Mouse (Mus musculus): ENCODE measurements around the gene Myo6. TPM values are rescaled to one million over a fixed set of nuclear protein-coding genes. Genes with fewer than 3 reads are reported as not detected.

Myo6 gene
- polyA plus RNA-seq, 1 experiment from 2014 or later = 15.2 TPM

- ATAC-seq (ENCODE audit: insufficient number of reproducible peaks, insufficient read depth, low FRiP score, low read depth) = no peak
- 73% methylated on average over 7 of the region's 7 CpGs for WGBS
Observed at GRCm38 (mm10) chr9:80266507-80266906, 101.7 kb downstream of the Myo6 start.

GRCm38 (mm10) chr9:80269596-80269995 is 104.8 kb downstream of the Myo6 start:
- Histone ChIP-seq H3K4me3 (ENCODE audit: control insufficient read depth in 1 of 2, insufficient read depth in 1 of 2, low read depth in 1 of 2, low read length in 2 of 2) (no peak overlapping the region), H3K27ac (replicated peaks in 1 of 2; ENCODE audit: control insufficient read depth in 1 of 2, insufficient read depth in 1 of 2, low read depth in 2 of 2, low read length in 2 of 2) (no peak overlapping the region), H3K36me3 (ENCODE audit: control insufficient read depth, insufficient read depth, low read length) (peaks cover 27% of the 10 kb centered on the region), H3K27me3 (ENCODE audit: control insufficient read depth, insufficient read depth, low read length) (no peaks in the 10 kb centered on the region), H3K9me3 (ENCODE audit: control insufficient read depth, low read length) (no peaks in the 10 kb centered on the region), H3K4me2 (ENCODE audit: low read length) (no peak overlapping the region), H3K4me1 (ENCODE audit: control insufficient read depth in 2 of 2, insufficient read depth in 2 of 2, low read length in 2 of 2) (no peaks in the 10 kb centered on the region), H3K9ac (ENCODE audit: low read length) (no peak overlapping the region)
- no peak for ATAC-seq (ENCODE audit: insufficient number of reproducible peaks, insufficient read depth, low FRiP score, low read depth)
- 44% methylated on average over 8 of the region's 8 CpGs for WGBS

More at GRCm38 (mm10) chr9:80266507-80266906, 101.7 kb downstream of the Myo6 start:
- Histone ChIP-seq H3K27me3 (ENCODE audit: control insufficient read depth, insufficient read depth, low read length) (no peaks in the 10 kb centered on the region), H3K9me3 (ENCODE audit: control insufficient read depth, low read length) (no peaks in the 10 kb centered on the region), H3K27ac (replicated peaks in 1 of 2; ENCODE audit: control insufficient read depth in 1 of 2, insufficient read depth in 1 of 2, low read depth in 2 of 2, low read length in 2 of 2) (no peak overlapping the region), H3K4me2 (ENCODE audit: low read length) (no peak overlapping the region), H3K4me3 (ENCODE audit: control insufficient read depth in 1 of 2, insufficient read depth in 1 of 2, low read depth in 1 of 2, low read length in 2 of 2) (no peak overlapping the region), H3K36me3 (ENCODE audit: control insufficient read depth, insufficient read depth, low read length) (peaks cover 26% of the 10 kb centered on the region), H3K9ac (ENCODE audit: low read length) (no peak overlapping the region), H3K4me1 (ENCODE audit: control insufficient read depth in 2 of 2, insufficient read depth in 2 of 2, low read length in 2 of 2) (peaks cover 8 to 12% of the 10 kb centered on the region in 2 experiments)

- no peaks in the 10 kb centered on the region for H3K27me3 ChIP-seq (ENCODE audit: control insufficient read depth, insufficient read depth, low read length)
- H3K4me1 ChIP-seq (ENCODE audit: control insufficient read depth in 2 of 2, insufficient read depth in 2 of 2, low read length in 2 of 2) = peaks cover 0 to 3% of the 10 kb centered on the region in 2 experiments; a peak in 1 of 4 replicates
- no peak overlapping the region for H3K4me3 ChIP-seq (ENCODE audit: control insufficient read depth in 1 of 2, insufficient read depth in 1 of 2, low read depth in 1 of 2, low read length in 2 of 2)
- no peak for ATAC-seq (ENCODE audit: insufficient number of reproducible peaks, insufficient read depth, low FRiP score, low read depth)
- peaks cover 34% of the 10 kb centered on the region for H3K36me3 ChIP-seq (ENCODE audit: control insufficient read depth, insufficient read depth, low read length)
- no peak overlapping the region for H3K27ac ChIP-seq (replicated peaks in 1 of 2; ENCODE audit: control insufficient read depth in 1 of 2, insufficient read depth in 1 of 2, low read depth in 2 of 2, low read length in 2 of 2)
- WGBS = 90% methylated on average over 1 of the region's 1 CpGs
- H3K4me2 ChIP-seq (ENCODE audit: low read length) = no peak overlapping the region
- no peak overlapping the region for H3K9ac ChIP-seq (ENCODE audit: low read length)
- H3K9me3 ChIP-seq (ENCODE audit: control insufficient read depth, low read length) = no peaks in the 10 kb centered on the region
Observed at GRCm38 (mm10) chr9:80272951-80273350, 108.1 kb downstream of the Myo6 start.

GRCm38 (mm10) chr9:80275053-80275771 is 110.4 kb downstream of the Myo6 start:
- Histone ChIP-seq H3K4me2 (ENCODE audit: low read length) (no peak overlapping the region), H3K27ac (replicated peaks in 1 of 2; ENCODE audit: control insufficient read depth in 1 of 2, insufficient read depth in 1 of 2, low read depth in 2 of 2, low read length in 2 of 2) (no peak overlapping the region)
- no peak for ATAC-seq (ENCODE audit: insufficient number of reproducible peaks, insufficient read depth, low FRiP score, low read depth)

GRCm38 (mm10) chr9:80275772-80276134 is 110.9 kb downstream of the Myo6 start:
- Histone ChIP-seq H3K9ac (ENCODE audit: low read length) (no peak overlapping the region), H3K36me3 (ENCODE audit: control insufficient read depth, insufficient read depth, low read length) (peaks cover 30% of the 10 kb centered on the region), H3K4me2 (ENCODE audit: low read length) (no peak overlapping the region), H3K27me3 (ENCODE audit: control insufficient read depth, insufficient read depth, low read length) (no peaks in the 10 kb centered on the region), H3K4me1 (ENCODE audit: control insufficient read depth in 2 of 2, insufficient read depth in 2 of 2, low read length in 2 of 2) (peaks cover 0 to 3% of the 10 kb centered on the region in 2 experiments; a peak in 1 of 4 replicates), H3K27ac (replicated peaks in 1 of 2; ENCODE audit: control insufficient read depth in 1 of 2, insufficient read depth in 1 of 2, low read depth in 2 of 2, low read length in 2 of 2) (no peak overlapping the region), H3K9me3 (ENCODE audit: control insufficient read depth, low read length) (no peaks in the 10 kb centered on the region), H3K4me3 (ENCODE audit: control insufficient read depth in 1 of 2, insufficient read depth in 1 of 2, low read depth in 1 of 2, low read length in 2 of 2) (no peak overlapping the region)
- no peak for ATAC-seq (ENCODE audit: insufficient number of reproducible peaks, insufficient read depth, low FRiP score, low read depth)
- 81% methylated on average over 1 of the region's 1 CpGs for WGBS

More at GRCm38 (mm10) chr9:80275053-80275771, 110.4 kb downstream of the Myo6 start:
- 82% methylated on average over 8 of the region's 8 CpGs for WGBS
- H3K4me1 ChIP-seq (ENCODE audit: control insufficient read depth in 2 of 2, insufficient read depth in 2 of 2, low read length in 2 of 2) = peaks cover 0 to 3% of the 10 kb centered on the region in 2 experiments; a peak in 1 of 4 replicates
- H3K4me3 ChIP-seq (ENCODE audit: control insufficient read depth in 1 of 2, insufficient read depth in 1 of 2, low read depth in 1 of 2, low read length in 2 of 2) = no peak overlapping the region
- peaks cover 32% of the 10 kb centered on the region for H3K36me3 ChIP-seq (ENCODE audit: control insufficient read depth, insufficient read depth, low read length)
- no peak overlapping the region for H3K9ac ChIP-seq (ENCODE audit: low read length)
- no peaks in the 10 kb centered on the region for H3K9me3 ChIP-seq (ENCODE audit: control insufficient read depth, low read length)
- no peaks in the 10 kb centered on the region for H3K27me3 ChIP-seq (ENCODE audit: control insufficient read depth, insufficient read depth, low read length)

- no peaks in the 10 kb centered on the region for H3K27me3 ChIP-seq (ENCODE audit: control insufficient read depth, insufficient read depth, low read length)
- no peak for ATAC-seq (ENCODE audit: insufficient number of reproducible peaks, insufficient read depth, low FRiP score, low read depth)
- 62% methylated on average over 2 of the region's 2 CpGs for WGBS
- H3K27ac ChIP-seq (replicated peaks in 1 of 2; ENCODE audit: control insufficient read depth in 1 of 2, insufficient read depth in 1 of 2, low read depth in 2 of 2, low read length in 2 of 2) = no peak overlapping the region
- H3K4me2 ChIP-seq (ENCODE audit: low read length) = no peak overlapping the region
- H3K4me3 ChIP-seq (ENCODE audit: control insufficient read depth in 1 of 2, insufficient read depth in 1 of 2, low read depth in 1 of 2, low read length in 2 of 2) = no peak overlapping the region
- H3K36me3 ChIP-seq (ENCODE audit: control insufficient read depth, insufficient read depth, low read length) = peaks cover 38% of the 10 kb centered on the region
- H3K4me1 ChIP-seq (ENCODE audit: control insufficient read depth in 2 of 2, insufficient read depth in 2 of 2, low read length in 2 of 2) = peaks cover 0 to 3% of the 10 kb centered on the region in 2 experiments; a peak in 1 of 4 replicates
- no peak overlapping the region for H3K9ac ChIP-seq (ENCODE audit: low read length)
- no peaks in the 10 kb centered on the region for H3K9me3 ChIP-seq (ENCODE audit: control insufficient read depth, low read length)
Observed at GRCm38 (mm10) chr9:80277157-80277556, 112.3 kb downstream of the Myo6 start.

GRCm38 (mm10) chr9:80277770-80278169 is 112.9 kb downstream of the Myo6 start:
- WGBS = 49% methylated on average over 6 of the region's 6 CpGs
- no peak overlapping the region for H3K4me3 ChIP-seq (ENCODE audit: control insufficient read depth in 1 of 2, insufficient read depth in 1 of 2, low read depth in 1 of 2, low read length in 2 of 2)
- H3K9me3 ChIP-seq (ENCODE audit: control insufficient read depth, low read length) = no peaks in the 10 kb centered on the region
- no peak overlapping the region for H3K27ac ChIP-seq (replicated peaks in 1 of 2; ENCODE audit: control insufficient read depth in 1 of 2, insufficient read depth in 1 of 2, low read depth in 2 of 2, low read length in 2 of 2)
- peaks cover 0 to 3% of the 10 kb centered on the region in 2 experiments; a peak in 1 of 4 replicates for H3K4me1 ChIP-seq (ENCODE audit: control insufficient read depth in 2 of 2, insufficient read depth in 2 of 2, low read length in 2 of 2)
- H3K4me2 ChIP-seq (ENCODE audit: low read length) = no peak overlapping the region
- no peak for ATAC-seq (ENCODE audit: insufficient number of reproducible peaks, insufficient read depth, low FRiP score, low read depth)
- H3K27me3 ChIP-seq (ENCODE audit: control insufficient read depth, insufficient read depth, low read length) = no peaks in the 10 kb centered on the region
- peaks cover 40% of the 10 kb centered on the region for H3K36me3 ChIP-seq (ENCODE audit: control insufficient read depth, insufficient read depth, low read length)
- H3K9ac ChIP-seq (ENCODE audit: low read length) = no peak overlapping the region
